Mouse (Mus musculus) ovary, adult 2 months (tissue): ENCODE results near the gene Esp31. TPM values are rescaled to one million over a fixed set of nuclear protein-coding genes. Genes with fewer than 3 reads are reported as not detected.

Experiments used
- polyA plus RNA-seq: library from polyadenylated mRNA; depleted of rRNA; stranded (reverse); fragments of >200 nt; gene quantifications from 2 replicates; pipeline ENCODE4 v1.2.3, GENCODE M21; 2012; rRNA removed

The Esp31 gene
- polyA plus RNA-seq = not detected in 2 replicates

GRCm38 (mm10) chr17:38639147-38639546, at the start of gene Esp31:
Gene Esp31 (plus strand): TSS chr17:38639447.

Other genes with a start within 250 kb of the Esp31 start
- not detected in 2 replicates for gene Esp36, start 219.3 kb upstream of the Esp31 start, polyA plus RNA-seq
- not detected in 2 replicates for gene Esp34, start 85.3 kb upstream of the Esp31 start, polyA plus RNA-seq